Mouse (Mus musculus): ENCODE results near the gene Krt82.

Gene Krt82

DNA sequence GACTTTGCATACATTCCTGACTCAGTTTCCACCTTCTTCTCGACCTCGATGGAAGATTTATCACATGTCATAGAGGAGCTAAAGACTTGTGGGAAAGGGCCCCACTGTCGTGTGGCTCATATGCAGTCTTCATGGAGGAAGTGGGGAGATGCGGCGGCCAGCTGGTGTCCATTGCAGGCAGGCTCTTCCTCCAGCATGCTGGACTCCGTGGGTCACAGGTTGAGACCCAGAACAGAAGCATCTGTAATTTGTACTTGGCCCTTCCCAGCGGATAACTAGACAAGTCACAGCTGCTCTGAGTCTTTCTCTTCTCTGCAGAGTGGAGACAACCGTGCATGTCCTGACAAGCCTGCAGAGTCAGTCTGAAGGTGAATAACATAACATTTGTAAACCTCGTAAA lies 42.2 kb downstream of the Krt82 start:
- no peak for DNase-seq

- peak; percentile 25 to 28 for DNase-seq
These were observed 43.3 kb downstream of the Krt82 start for GRCm38 (mm10) chr15:101506896-101507758.

DNA sequence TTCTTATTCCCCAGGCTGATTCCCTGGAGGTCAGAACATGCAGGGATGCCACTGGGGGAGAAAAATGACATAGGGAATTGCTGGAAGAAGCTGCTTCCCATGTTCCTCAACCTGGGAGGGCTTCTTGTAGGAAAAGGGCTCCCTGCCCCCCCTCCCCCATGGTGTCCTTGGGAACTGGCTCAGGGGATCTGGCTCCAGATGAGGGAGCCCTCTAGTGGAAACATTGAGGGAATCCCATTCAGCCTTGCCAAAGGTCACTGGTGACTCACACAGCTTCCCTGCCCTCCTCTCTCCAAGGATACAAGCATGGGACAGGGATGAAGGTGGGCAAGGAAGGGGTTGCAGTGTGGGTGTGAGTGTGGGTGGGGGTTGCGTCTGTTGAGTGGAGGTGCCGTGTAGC lies 53.3 kb downstream of the Krt82 start:
- peak; percentile 29 to 46 for DNase-seq

- DNase-seq = no peak
These were observed 55.2 kb downstream of the Krt82 start for GRCm38 (mm10) chr15:101495266-101495665.

GRCm38 (mm10) chr15:101494203-101494602 lies 56.3 kb downstream of the Krt82 start:
- no peak for DNase-seq

DNA sequence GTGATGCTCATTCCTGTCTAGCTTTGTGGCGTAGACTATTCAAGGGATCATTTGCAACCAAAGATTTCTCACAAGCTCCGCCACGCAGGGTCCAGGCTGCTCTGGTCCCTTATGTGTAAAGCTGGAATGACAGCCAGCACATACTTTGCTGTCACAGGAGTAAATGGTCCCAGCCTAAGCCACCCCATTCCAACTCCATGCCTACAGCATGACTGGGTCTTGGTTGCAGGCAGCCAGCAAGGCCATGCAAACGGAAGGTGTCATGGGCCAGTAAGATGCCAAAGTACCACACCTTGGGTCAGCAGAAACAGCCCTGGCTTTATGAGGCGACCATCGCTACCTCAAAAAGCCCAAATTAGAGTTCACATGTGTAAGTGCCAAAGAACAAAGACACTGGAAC lies 56.8 kb downstream of the Krt82 start:
- DNase-seq = no peak

GRCm38 (mm10) chr15:101492718-101493117 lies 57.7 kb downstream of the Krt82 start:
- DNase-seq = no peak

DNA sequence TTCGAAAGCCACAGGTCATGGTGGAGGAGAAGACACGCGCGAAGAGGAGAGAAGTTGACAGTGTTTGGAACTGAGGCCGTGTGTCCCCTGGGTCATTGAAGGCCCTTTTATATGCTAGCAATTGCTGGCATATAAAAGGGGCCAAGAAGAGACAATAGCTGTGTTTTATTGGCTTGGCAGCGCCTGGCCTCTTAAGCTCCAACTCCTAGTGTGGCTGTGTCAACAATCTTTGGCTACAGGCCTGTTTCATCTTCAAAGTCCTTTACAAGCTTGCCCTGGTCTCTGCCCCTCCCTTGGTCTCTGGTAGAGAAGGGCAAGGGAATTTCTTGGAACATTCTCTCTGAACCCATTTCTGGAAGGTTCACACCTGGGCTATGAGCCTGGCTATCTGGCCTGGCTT lies 59.0 kb downstream of the Krt82 start, which contains the start of gene Krt83:
Krt83 (minus strand) TSS at position 82 of the 400 bp plus-strand sequence.
- peak in 1 of 2 experiments; percentile 21 for DNase-seq
